Mouse (Mus musculus) monocyte, adult 2 months (primary cell): ENCODE results near the gene BC025920.

Experiments used
- DNase-seq, 2 experiments: peaks; one replicate each; pipeline ENCODE4 v3.0.0; 2022; ENCODE audit warnings: low spot score in 2 of 2, low read depth in 1 of 2

BC025920 gene

GRCm38 (mm10) chr10:81572975-81573374, 33.1 kb upstream of the BC025920 start:
- no peak for DNase-seq

DNA sequence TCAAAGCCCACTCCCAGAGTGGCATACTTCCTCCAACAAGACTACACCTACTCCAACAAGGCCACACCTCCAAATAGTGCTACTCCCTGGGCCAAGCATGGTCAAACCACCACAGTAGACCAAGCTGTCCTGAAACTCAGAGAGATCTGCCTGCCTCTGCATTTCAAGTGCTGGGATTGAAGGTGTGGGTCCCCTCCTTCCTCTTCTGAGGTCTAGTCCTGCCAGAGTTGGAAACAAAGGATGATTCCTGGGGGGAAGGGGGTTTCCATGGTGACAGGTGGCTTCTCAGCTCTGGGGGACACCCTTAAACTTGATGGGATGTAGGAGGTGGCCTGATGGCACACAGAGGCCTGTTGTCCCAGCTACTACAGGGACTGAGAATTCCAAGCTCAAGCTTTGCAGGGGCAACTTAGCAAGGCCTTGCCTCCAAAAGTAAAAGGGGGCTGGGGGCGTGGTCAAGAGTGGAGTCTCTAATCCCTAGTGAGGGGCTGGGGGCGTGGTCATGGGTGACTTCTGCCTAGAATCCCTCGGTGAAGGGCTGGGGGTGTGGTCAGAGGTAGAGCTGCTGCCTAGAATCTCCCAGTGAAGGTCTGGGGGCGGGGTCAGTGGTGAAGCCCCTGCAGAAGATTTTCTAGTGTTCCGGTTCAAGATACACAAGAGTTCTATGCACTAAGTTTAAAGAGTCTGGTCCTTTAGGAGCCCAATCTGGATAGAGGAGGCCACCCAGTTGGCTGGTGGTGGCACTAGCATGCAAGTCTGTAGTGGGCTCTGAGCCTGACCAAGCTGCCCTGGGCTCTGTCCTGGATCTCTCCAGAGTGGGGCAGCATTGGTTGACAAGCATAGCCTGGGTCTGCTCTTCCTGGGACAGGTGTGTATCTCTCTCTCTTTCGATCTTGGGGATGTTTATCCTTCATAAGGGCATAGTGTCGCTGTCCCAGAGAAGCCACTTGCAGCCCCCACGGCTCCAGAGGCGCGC, 31.7 kb upstream of the BC025920 start, which contains the start of gene Tle2:
Tle2 (plus strand) TSS at position 481 of the 976 bp plus-strand sequence.
- no peak for DNase-seq

DNA sequence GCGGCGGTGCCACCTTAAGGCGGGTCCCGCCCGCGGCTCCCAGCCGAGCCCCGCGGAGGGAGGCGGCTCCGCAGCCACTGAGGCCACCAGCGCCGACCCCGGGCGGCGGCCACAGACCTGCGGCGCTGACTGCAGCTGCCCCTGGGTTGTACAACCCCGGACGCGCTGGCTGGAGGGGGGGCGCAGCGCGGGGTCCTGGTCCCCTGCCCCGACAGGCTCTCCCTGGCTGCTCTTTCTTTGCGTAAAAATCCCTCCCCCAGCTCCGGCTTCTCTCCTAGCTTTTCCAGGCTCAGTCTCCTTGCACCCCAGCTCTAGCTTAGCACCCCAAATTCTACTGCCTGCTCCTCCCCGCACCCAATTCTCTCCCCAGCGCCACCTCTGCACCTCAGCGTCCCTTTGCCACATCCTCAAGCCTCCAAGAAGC, 30.9 kb upstream of the BC025920 start:
- no peak for DNase-seq

DNA sequence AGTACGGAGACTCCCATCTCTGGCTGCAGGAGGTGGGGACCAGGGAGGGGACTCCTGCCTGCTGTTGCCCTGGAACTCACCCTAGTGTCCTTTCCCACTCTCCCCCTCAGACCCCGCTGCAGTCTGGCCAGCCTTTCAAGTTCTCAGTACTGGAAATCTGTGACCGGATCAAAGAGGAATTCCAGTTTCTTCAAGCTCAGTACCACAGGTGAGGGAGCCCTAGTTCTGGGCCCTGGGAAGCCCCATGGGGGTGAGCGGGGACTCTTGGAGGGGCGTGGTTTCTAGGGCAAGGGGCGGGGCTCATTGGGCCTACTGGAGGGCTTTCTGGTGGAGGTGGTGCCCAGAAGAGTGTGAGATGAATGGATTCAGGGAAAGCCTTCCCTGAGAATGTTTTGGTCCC, 30.4 kb upstream of the BC025920 start:
- DNase-seq: no peak

- no peak for DNase-seq
Measured at GRCm38 (mm10) chr10:81579967-81580366, 26.1 kb upstream of the BC025920 start.

GRCm38 (mm10) chr10:81580441-81581070, 25.5 kb upstream of the BC025920 start:
- DNase-seq: no peak

DNA sequence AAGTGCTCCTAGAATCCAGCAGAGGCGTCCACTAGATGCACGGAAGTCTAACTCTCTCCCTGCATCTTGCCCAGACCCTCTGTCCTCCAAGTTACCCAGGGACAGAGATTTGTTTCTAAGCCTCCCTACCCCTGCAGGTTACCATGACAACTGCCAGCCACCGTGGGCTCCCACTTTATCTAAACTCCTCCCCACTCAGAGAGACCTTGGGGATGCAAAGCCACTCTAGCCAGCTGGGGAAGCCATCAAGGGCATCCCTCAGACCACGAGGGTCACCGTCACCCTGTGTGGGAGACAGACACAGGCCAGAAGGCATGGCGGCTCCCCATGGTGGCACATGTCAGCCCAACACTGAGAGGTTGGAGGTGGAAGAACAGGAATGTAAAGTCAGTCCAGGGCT, 22.7 kb upstream of the BC025920 start:
- no peak for DNase-seq

DNA sequence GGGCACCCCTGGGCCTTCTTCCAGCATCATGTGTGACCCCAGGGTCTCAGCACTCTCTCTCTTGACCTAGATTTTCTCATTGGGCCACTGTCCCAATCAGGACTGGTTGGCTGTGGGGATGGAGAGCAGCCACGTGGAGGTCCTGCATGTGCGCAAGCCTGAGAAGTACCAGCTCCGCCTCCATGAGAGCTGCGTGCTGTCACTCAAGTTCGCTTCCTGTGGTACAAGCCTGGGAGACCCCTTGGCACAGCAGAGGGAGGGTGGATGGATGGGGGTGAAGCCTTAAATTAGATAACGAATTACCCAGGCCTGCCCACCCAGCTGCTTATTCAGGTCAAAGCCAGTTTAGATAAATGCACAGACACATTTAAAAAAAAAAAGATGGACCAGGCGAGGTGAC, 17.3 kb upstream of the BC025920 start:
- no peak for DNase-seq

- DNase-seq: no peak
Measured at GRCm38 (mm10) chr10:81591846-81592245, 14.2 kb upstream of the BC025920 start.

DNA sequence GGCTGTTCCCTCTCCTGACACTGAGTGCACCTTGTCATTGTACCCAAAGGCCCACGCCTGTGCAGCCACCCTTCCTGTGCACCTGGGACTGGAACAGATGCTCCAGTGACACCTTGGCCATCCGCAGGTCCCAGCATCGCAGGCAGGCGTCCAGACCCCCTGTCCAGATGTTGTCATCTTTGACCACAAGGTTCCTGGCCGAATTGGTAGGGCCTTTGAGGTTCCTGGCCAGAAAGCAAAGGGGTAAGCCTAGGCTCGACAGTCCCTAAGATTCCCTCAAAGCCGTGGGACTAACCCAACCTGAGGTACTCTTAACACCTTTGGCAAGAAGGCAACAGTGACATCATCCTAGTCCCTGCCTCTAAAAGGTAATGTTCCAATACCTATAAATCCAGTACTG, 13.4 kb upstream of the BC025920 start:
- no peak for DNase-seq

DNA sequence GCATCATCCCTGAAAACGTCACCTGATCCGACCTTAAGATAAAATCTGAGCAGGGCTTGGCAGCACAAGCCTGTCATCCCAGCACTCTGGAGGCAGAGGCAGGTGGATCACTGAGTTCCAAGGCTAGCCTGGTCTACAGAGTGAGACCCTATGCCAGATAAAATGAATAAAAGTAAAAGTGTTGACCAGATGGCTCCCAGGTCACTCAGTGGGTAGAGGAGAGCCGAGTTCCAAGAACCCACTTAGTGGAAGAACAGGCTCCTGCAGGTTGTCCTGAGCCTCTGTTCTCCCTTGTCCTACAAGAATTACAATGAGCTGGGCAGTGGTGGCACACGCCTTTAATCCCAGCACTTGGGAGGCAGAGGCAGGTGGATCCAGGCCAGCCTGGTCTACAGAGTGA, 12.8 kb upstream of the BC025920 start:
- no peak for DNase-seq

GRCm38 (mm10) chr10:81593935-81594334, 12.1 kb upstream of the BC025920 start:
- DNase-seq: no peak

- no peak for DNase-seq
Measured at GRCm38 (mm10) chr10:81595599-81595998, 10.5 kb upstream of the BC025920 start.

DNA sequence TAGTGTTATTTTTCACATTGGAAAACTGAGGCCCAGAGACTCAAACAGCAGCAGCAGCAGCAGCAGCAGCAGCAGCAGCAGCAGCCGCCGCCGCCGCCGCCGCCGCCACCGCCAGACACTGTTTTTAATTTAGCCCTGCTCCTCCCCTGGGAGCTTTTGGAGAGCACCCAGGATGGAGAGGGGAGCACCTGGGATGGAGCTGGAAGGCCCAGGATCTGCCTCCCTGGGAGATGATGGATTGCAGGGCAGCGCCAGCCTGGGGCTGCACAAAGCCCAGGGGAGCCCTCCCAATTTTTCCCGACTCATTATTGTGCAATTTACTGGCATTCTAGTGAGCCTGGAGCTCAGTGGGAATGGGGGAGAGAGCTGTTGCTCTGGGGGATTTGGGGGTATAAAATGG, 9.5 kb upstream of the BC025920 start:
- no peak for DNase-seq

GRCm38 (mm10) chr10:81597137-81597950, 8.7 kb upstream of the BC025920 start:
- no peak for DNase-seq

GRCm38 (mm10) chr10:81598342-81598741, 7.7 kb upstream of the BC025920 start:
- no peak for DNase-seq

DNA sequence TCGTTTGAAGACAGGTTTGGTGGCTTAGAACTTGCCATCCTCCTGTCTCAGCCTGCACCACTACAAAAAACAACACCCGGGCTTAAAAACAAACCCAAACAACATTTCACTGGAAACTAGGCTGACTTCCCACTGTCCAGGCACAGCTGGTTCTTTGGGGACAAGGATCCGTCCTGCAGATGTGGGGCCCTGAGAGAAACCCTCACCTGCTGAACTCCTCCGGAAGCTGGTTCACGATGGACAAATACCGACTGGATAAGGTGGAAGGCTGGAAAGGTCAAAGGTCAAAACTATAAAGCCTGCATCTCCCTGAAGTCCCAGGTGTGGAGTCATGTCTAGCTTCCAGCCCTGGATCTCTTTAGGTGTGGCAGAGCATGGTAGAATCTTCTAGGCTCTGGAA, 7.2 kb upstream of the BC025920 start:
- DNase-seq: no peak

DNA sequence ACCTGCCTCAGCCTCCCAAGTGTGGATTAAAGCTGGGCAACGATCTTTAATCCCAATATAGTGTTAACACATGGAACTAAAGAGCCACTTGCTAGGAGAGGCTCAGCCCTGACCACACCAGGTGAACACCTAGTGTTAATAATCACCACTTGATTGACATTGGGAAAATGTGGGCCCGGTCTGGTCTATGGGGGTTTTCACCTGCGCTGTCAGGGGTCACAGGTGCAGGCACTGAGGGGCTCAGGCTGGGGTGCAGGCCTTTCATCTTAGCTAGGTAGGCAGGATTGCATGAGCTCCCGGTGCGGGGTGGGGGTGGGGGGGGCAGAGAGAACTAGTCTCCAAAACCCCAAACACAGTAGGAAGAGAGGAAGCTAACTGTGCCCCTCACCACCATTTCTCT, 6.4 kb upstream of the BC025920 start:
- no peak for DNase-seq

GRCm38 (mm10) chr10:81600096-81600495, 6.0 kb upstream of the BC025920 start:
- DNase-seq: no peak

DNA sequence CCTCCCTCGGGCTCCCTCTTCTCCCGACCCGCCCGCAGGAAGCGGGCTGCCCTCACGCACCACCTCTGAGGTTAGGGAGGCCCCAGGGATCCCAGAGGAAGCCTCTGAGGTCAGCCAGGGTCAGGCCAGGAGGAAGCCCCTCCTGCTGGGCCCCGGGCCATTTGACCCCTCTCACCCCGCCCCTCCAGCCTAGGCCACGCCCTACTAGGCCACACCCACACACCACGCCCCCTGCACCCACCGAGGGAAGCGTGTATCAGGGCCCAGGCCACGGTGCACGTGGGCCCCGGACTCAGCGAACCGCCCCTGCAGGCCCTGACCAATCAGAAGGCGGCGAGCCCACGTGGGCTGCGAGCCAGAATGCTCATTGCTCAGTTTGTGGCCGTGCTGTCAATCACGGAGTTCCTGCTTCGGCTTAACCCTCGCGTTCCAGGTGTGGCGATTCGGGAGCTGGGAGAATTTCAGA, 5.3 kb upstream of the BC025920 start, which contains the start of gene Tle6:
Tle6 (minus strand) TSS at position 336 of the 466 bp plus-strand sequence.
- DNase-seq: peak; percentile 74 to 75

GRCm38 (mm10) chr10:81601396-81601905, 4.6 kb upstream of the BC025920 start:
- DNase-seq: no peak
